Mouse (Mus musculus) R1 (cell line): Measurements from ENCODE around the gene Casc3.
A peak's percentile ranks its signal among the peaks of the same experiment; 100 is the strongest.

Experiments
- DNase-seq: peaks from one replicate; pipeline ENCODE4 v3.0.0-alpha.2; 2018; ENCODE audit warnings: low read depth, low spot score

Casc3 gene

GRCm38 (mm10) chr11:98804605-98805004 lies at the start of gene Casc3:
Gene Casc3 (plus strand): TSS chr11:98804905.
- no peak for DNase-seq

GRCm38 (mm10) chr11:98755726-98756380 lies 48.9 kb upstream of the Casc3 start:
- no peak for DNase-seq

- DNase-seq = no peak
Observed at GRCm38 (mm10) chr11:98756711-98757110, 48.0 kb upstream of the Casc3 start.

GRCm38 (mm10) chr11:98761939-98762338 lies 42.8 kb upstream of the Casc3 start:
- no peak for DNase-seq

DNA sequence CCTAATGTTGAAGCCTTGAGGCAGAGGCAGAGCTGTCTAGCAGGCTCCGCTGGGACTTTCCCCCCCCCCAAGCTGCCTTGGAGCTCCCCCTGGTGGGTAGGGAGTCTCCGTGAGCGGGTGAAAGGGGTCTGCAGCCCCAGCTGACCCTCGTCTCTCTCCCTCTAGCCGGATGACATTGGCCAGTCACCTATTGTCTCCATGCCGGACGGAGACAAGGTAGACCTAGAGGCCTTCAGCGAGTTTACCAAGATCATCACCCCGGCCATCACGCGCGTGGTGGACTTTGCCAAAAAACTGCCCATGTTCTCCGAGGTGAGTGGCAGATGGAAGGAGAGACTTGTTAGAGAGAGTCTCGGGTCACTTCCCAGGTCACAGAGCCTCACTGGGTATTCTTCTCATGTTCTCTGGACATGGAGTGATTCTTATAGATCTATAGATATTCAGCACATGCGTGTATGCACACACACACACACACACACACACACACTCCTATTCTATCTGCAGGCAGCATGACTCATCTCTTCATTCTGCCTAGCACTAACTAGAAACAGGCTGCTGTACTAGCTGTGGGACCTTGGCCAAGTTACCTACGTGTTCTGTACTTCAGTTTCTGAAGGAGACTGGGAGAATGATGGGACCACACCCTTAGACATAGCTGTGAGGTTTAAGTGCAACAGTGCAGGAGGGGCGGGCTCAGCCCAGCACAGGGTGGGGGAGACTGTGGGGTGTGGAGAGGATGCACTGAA lies 41.8 kb upstream of the Casc3 start:
- DNase-seq = peak; percentile 67

GRCm38 (mm10) chr11:98763502-98763861 lies 41.2 kb upstream of the Casc3 start:
- DNase-seq = peak; percentile 64

GRCm38 (mm10) chr11:98764091-98764490 lies 40.6 kb upstream of the Casc3 start:
- no peak for DNase-seq

DNA sequence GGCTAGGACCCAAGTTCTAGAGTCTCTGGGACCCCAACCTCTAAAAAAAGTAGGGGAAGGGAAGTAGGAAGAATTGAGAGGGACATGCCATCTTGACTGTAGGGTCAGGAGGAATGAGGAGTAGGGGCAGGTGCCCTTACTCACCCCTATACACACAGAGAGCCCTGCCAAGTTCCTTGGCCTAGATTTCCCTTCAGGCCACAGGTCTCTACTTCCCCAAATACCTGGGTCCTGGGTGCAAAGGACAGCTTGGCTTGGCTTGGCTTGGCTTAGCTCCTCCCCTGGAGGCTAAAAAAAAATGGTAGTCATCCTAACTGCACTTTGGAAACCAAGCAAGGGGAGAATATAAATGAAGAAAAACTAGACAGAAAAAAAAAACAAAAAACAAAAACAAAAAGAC lies 40.0 kb upstream of the Casc3 start:
- no peak for DNase-seq

DNA sequence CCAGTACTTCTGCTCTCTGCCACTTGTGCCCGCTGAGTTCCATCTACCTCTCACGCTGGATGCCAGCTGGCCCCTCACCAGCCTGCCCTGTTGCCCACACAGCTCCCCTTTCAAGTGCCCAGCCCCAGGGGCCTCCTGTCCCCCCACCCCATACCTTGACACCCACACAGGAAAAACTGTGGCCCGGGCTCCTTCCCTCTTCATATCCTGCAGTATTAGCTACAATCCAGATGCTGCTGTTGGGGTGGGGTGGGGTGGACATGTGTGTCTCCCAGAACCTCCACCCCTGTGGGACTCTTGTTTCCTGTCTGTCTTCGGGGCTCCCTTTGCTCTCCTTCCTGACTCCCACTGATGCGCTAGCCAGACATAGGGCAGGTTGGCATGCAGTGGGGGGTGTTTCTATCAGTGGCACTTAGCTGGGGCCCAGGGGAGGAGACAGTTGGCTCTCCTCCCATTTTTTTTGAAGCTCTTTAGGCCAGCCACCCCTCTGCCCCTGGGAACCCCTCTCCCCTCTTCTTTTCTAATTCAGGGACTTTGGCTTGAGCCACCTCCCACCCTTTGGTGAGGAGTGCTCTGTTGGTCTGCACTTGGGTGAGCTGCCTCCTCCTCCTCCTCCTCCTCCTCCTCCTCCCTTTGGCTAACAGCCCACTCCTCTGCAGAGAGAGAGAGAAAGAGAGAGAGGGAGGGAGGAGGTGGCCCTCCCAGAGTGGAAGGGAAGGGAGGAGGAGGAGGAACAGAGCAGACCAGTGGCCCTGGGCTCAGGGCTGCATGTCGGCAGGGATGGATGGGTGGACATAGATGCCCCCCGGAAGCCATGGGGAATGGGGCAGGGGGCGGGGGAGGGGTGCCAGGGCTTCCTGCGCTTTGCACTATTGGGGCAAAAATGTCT lies 39.0 kb upstream of the Casc3 start:
- no peak for DNase-seq

- no peak for DNase-seq
Observed at GRCm38 (mm10) chr11:98766346-98766745, 38.4 kb upstream of the Casc3 start.

- no peak for DNase-seq
Observed at GRCm38 (mm10) chr11:98766816-98767215, 37.9 kb upstream of the Casc3 start.

- DNase-seq = peak; percentile 64
Observed at GRCm38 (mm10) chr11:98767276-98767675, 37.4 kb upstream of the Casc3 start.

DNA sequence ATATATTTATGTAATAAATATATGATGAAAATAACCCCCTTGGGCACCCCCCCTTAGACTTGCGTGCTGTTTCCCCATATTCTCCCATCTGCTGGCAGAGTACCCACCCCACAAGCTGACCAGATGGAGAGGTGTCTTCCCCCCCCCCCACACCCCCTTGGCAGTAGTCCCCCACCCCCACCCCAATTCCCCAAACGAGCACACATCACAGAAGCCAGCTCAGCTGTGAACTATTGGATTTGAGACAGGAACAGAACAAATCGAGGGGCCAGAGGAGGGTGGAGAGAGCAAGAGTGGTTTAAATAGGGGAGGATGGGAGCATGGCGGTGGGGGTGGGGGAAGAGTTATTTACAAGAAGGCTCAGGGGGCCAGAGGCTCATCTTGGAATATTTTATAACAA lies 37.0 kb upstream of the Casc3 start:
- no peak for DNase-seq

DNA sequence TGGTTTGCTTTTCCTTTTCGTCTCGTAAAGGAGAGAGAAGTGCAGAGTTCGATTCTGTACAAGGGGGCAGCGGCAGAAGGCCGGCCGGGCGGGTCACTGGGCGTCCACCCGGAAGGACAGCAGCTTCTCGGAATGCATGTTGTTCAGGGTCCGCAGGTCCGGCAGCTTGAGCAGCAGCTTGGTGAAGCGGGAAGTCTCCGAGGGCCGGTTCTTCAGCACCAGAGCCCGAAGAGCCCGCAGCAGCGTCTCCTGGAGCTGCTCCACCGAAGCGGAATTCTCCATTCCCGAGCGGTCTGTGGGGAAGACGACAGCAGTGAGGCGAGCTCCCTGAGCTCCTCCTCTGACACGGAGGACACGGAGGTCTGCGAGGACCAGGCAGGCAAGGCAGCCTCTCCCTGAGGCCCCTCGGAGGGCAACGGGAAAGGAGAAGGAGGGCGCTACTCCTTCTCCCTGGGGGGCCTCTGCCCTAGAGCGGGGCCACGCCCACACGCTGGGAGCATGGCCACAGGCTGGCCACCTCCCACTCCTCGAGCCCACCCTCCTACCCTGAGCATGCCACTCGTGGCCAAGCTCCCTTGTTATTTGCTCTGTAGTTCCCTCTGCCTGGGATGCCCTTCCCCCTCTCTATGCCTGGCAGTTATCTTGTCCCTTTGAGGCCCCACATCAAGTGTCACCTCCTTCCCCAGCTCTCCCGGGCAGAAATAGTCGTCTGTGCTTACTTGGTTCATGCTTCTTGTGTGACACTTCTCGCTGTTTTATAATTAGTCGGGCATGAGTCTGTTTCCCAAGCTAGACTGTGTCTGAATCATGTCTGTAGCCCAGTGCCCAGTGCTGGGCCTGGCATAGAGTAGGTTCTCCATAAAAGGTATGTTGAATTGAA lies 36.3 kb upstream of the Casc3 start:
- no peak for DNase-seq

DNA sequence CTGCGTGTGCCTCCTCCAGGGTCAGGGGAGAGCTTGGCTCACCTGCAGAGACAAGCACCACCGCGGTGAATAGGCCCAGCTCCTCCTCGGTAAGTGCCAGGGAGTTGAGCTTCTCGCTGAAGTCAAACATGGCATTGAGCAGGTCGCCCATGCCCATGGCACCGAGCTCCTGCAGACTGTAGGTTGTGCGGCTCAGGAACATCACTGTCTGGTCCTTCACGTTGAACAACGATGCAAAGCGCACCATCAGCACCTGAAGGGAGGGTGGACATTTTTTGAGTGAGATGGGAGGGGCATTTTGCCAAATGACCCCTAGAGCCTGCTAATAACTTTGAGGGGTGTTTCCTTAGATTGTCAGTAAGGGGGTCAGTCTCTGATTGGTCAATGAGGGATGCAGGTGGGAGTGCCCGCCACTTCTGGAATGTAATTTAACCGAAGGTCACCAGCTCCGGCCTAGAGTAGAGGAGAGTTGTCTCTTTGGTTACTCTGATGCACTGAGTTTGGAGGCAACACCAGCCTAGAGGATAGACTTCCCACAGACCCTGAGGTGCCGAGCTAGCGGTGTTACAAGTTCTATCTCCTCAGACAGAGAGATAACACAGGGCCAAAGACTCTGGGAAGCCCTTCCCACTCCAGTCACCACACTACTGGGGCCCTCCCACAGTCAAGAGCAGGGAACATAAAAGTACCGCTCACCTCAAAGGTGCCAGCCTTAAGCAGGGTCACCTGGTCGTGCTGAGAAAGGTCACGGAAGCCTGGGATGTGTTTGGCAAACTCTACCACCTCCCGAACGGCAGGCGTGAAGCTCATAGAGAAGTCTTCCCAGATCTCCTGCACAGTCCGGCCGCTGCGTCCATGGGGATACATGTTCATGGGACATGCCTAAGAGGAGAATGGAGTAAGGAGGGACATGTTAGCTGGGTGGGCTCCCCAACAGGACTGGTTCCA lies 35.4 kb upstream of the Casc3 start:
- no peak for DNase-seq

DNA sequence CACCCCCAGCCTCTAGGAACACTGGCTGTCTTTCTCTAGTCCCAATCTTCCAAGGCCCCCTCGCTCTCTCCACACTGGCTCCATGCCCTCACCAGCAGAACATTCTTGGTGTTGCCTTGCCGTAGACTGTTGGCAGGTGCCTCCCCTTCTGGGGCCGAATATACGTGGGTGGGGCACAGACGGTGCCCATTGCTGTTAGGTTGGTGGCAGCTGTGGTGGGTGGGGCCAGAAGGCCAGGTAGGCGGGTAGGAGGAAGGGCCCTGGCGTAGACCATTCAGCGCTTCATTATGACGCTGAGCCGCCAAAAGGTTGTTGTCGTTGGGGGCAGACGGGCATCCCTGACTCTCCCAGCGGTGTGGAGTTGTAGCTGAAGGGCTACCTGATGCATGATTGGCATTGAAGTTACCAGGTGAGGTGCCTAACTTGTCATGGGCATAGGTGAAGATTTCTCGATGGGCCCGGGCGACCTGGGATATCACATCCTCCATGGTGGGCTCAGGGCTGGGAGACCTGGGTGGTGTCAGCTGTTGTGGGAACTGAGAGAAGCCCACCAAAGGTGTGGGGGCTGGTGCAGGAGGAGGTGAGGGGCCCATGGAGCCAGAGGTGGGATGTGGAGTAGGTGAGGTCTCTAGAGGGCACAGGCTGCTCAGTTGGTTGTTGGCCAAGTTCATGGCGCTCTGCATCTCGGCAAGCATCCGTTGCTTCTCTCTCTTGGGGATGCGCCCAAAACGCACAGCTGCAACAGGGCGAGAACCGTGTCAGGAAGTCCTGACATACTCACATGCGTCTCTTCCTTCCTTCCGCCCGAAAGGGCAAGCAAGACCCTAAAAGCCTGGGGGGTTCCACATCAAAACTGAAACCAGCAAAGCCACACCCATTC lies 34.4 kb upstream of the Casc3 start:
- DNase-seq = no peak

GRCm38 (mm10) chr11:98771131-98771530 lies 33.6 kb upstream of the Casc3 start:
- DNase-seq = no peak

DNA sequence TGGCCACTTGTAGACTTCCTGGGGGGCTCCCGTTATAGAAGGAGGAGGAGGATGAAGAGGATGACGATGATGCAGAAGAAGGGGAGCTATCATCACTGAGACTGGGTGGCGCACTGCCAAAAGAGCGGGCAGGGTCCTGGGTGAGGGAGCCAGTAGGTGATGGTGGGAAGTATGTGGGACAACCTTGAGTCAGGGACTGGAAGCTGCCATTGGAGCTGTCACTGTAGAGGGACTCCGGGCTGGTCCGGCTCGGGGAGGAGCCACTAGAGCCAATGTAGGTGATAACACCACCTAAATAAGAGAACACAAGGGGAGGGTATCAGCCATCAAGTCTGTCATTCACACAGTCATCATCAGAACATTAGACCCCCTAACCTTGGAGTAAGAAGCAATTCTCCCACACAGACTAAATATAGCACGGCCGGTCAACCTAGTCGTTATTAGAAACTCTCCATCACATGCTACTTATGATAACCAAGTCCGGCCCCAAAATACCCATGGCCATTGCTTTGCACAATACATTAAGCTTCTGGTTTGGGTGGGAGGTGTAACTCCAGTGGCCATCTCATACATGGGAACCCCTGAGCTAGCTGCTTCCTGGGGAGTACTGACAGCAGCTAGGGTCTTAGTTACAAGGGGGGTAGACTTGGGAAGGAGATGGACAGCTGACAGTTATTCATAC lies 32.7 kb upstream of the Casc3 start:
- no peak for DNase-seq
